Mouse (Mus musculus): ENCODE measurements around the gene 4930519G04Rik.
"Not testable (repeated sequence)": the region's sequence is repeated elsewhere in the genome, so short reads cannot be mapped to it uniquely, and the experiment has no call there.

Gene 4930519G04Rik

GRCm38 (mm10) chr5:114913686-114914085, 60.2 kb downstream of the 4930519G04Rik start:
- DNase-seq (ENCODE audit: low read depth, low spot score): no peak

- no peak for DNase-seq (ENCODE audit: low read depth, low spot score)
These were observed 61.4 kb downstream of the 4930519G04Rik start for GRCm38 (mm10) chr5:114914855-114915254.

GRCm38 (mm10) chr5:114915854-114916253, 62.4 kb downstream of the 4930519G04Rik start:
- no peak for DNase-seq (ENCODE audit: low read depth, low spot score)

- DNase-seq (ENCODE audit: low read depth, low spot score): no peak
These were observed 63.3 kb downstream of the 4930519G04Rik start for GRCm38 (mm10) chr5:114916777-114917176.

- not testable (repeated sequence) for DNase-seq (ENCODE audit: low read depth, low spot score)
These were observed 63.9 kb downstream of the 4930519G04Rik start for GRCm38 (mm10) chr5:114917357-114917756.

- no peak for DNase-seq (ENCODE audit: low read depth, low spot score)
These were observed 68.3 kb downstream of the 4930519G04Rik start for GRCm38 (mm10) chr5:114921551-114922365.

GRCm38 (mm10) chr5:114922366-114922731, 68.9 kb downstream of the 4930519G04Rik start:
- DNase-seq (ENCODE audit: low read depth, low spot score): no peak

- DNase-seq (ENCODE audit: low read depth, low spot score): no peak
These were observed 69.6 kb downstream of the 4930519G04Rik start, which contains the start of gene Oasl1 for GRCm38 (mm10) chr5:114922998-114923473. Gene Oasl1 (plus strand): TSS chr5:114923240.

- no peak for DNase-seq (ENCODE audit: low read depth, low spot score)
These were observed 72.8 kb downstream of the 4930519G04Rik start for GRCm38 (mm10) chr5:114926153-114926684.

GRCm38 (mm10) chr5:114926753-114927152, 73.3 kb downstream of the 4930519G04Rik start:
- no peak for DNase-seq (ENCODE audit: low read depth, low spot score)

GRCm38 (mm10) chr5:114931626-114932025, 78.2 kb downstream of the 4930519G04Rik start:
- no peak for DNase-seq (ENCODE audit: low read depth, low spot score)

- no peak for DNase-seq (ENCODE audit: low read depth, low spot score)
These were observed 79.7 kb downstream of the 4930519G04Rik start for GRCm38 (mm10) chr5:114933206-114933605.

Data from retina, adult 2 months (tissue).